Mouse (Mus musculus) neutrophil, adult 83 days (primary cell): ENCODE data around the gene Vti1a. TPM values are rescaled to one million over a fixed set of nuclear protein-coding genes. Genes with fewer than 3 reads are reported as not detected.

Experiments used
- total RNA-seq, 2 experiments: library from RNA; stranded (reverse); gene quantifications; one replicate each; pipeline ENCODE4 v1.2.4; 2023

Vti1a gene
- 10 to 100 TPM; 32.5 to 36.2 TPM for total RNA-seq

DNA sequence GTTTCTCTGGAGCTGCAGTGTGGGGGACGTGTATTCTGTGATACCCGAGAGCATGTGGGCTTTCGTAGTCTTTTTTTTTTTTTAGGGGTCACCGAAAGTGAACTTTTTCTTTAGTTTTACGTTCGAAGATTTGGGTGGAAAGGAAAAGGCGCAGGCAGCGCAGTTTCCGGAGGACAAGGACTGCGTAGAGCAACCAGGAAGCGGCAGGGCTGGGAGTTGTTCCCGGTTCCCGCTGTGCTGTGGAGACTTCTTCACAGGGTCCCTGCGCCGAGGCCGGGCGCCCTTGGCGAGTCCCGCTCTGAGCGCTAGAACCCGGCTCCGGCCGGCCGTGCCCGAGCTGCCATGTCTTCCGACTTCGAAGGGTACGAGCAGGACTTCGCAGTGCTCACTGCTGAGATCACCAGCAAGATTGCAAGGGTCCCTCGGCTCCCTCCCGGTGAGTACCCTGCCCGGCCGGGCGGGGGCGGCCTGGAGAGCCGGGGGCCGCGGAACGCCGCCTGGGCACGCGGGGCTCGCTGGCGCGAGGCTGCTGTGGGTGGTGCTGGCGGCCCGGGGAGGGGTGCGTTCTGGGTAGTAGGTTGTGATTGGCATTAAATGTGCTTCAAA, at the start of gene Vti1a:
Gene Vti1a, plus strand, starts transcription at position 187 of the 606 bp plus-strand sequence.

DNA sequence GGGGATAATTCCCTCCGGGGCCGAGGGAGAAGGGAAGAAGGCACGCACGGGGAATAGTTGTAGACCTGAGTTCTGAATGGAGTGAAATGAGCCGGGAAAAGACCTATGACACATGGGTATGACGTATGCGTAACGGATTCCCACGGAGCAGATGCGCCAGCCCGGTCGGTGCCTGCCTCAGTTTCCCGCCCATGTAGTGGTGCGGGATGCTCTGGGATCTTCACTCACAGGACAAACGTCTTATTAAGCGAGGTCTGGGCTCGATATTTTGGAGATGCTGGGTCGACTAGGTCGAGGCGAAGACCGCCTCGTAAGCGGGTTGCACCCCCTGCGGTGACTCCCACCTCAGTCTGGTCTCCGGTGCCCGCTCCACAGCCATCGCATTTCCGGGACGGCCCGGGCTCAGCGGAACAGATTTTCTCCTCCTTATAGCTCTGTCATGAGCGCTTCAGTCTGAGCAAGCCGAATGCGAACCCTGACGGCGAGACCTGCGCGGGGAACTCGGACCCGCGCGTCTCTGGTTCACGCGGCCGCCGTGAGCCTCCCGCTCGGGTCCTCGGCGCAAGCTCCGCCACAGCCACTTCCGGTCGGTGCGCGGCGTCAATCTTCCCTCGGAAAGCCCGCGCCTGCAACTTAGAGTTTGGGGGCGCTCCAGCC, 515 bp upstream of the Vti1a start, which contains the start of gene Zdhhc6:
Gene Zdhhc6, minus strand, starts transcription at position 581 of the 657 bp plus-strand sequence.

Other genes starting within 250 kb of the Vti1a start
- 1 to 10 TPM; 2.8 to 4.0 TPM for gene Gpam, start 189.1 kb upstream of the Vti1a start, total RNA-seq
- not detected for gene Tectb, start 135.6 kb upstream of the Vti1a start, total RNA-seq
- not detected for gene Gucy2g, start 75.1 kb upstream of the Vti1a start, total RNA-seq
- 10 to 100 TPM; 56.2 to 68.2 TPM for gene Acsl5, start 64.4 kb upstream of the Vti1a start, total RNA-seq
- 10 to 100 TPM; 21.9 to 24.3 TPM for gene Zdhhc6, start 263 bp upstream of the Vti1a start, total RNA-seq